Mouse (Mus musculus): ENCODE measurements around the gene Brms1l.
"Not testable (repeated sequence)": the region's sequence is repeated elsewhere in the genome, so short reads cannot be mapped to it uniquely, and the experiment has no call there.

The Brms1l gene

DNA sequence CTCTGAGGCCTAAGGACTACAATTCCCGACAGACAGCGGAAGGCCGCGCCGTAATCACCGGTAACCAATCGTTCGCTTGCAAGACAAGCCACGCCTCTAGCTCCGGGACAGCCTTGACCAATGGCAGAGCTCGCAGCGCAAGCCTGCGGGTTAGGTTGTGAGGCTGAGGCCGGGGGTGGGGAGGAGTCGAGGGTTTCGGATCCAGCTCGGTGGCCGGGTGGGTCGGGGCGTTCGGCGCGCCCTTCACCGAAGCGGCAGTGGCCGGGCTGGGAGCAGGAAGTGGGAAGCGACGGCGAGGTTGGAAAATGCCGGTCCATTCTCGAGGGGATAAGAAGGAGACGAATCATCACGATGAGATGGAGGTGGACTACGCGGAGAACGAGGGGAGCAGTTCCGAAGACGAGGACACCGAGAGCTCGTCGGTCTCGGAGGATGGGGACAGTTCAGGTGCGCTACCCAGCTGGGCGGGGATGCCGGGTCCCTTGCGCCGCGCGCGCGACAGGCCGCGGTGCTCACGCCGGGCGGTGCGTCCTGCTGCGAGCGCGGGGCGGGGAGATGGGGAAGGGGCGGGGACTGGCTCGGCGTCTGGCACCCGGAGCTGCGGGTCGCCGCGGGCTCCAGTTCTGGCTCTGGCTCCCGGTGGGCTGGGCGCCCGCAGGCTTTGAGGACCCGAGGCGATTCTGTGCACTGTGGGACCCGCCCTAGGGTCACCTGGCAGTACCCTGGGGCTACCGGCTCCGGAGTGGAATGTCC is at the start of gene Brms1l:
Gene Brms1l (plus strand): TSS at position 126 of the 753 bp plus-strand sequence.
- DNase-seq (ENCODE audit: low read depth, low spot score), result peak; percentile 97

DNA sequence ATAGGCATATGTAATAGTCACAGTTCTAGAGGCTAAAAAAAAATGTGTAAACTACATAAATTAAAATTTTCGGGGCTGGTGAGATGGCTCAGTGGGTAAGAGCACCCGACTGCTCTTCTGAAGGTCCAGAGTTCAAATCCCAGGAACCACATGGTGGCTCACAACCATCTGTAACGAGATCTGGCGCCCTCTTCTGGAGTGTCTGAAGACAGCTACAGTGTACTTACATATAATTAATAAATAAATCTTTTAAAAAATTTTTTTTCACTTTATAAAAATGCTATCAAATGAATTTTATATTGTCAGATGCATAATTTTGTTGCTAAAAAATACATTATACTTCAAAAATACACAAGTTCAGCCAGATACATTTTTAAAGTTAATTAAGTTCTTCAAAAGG is 41.6 kb upstream of the Brms1l start:
- DNase-seq (ENCODE audit: low read depth, low spot score), result not testable (repeated sequence)

- no peak for DNase-seq (ENCODE audit: low read depth, low spot score)
These were observed 39.0 kb upstream of the Brms1l start for GRCm38 (mm10) chr12:55797103-55797502.

DNA sequence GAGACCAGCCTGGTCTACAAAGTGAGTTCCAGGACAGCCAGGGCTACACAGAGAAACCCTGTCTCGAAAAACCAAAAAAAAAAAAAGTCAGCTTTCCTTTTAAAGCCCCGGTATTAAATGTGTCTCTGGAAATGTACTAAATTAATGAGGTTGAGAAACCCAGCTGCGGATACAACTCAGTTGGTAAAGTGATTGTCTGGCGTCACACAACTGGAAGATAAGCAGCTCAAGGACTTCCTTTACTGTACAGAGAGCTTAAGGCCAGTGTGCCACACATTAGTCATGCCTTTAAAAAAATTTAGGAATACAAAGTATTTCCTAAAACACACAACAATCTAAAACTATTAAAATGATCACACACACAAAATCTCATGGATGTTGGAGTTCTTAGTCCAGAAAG is 37.4 kb upstream of the Brms1l start:
- DNase-seq (ENCODE audit: low read depth, low spot score), result no peak

DNA sequence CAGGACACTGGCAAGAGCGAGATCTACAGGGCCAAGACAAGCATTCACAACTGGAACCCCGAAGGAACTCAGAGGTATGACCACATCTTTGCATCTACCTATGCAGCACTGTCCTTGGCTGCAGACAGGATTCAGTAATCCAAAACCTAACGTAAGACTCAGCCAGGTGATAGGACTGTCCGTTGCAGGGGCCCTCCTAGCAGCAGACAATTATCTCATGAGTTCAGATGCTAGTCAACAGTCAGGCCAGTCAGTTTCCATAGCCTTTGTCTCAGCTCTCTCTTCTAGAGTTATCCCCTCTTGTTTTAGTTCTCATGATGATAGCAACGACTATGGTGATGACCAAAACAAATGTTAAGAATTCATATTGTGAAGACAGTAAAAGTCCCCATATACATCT is 36.0 kb upstream of the Brms1l start:
- DNase-seq (ENCODE audit: low read depth, low spot score), result no peak

DNA sequence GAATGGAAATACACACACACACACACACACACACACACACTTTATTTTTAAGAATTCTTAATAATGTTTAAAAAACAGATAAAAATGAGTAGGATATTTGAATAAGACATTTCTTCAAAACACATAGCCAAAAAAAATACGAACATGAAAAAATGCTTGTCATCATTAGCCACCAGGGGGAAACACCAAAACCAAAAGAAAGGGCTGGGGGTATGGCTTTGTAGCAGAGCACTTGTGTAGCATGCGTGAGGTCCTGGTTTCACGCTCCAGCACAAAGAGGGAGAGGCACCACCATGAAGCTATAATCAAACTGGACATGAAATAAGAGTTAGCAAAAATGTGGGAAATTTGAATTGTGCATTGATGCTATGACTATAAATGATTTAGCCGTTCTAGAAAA is 35.0 kb upstream of the Brms1l start:
- DNase-seq (ENCODE audit: low read depth, low spot score), result no peak

GRCm38 (mm10) chr12:55805035-55805434 is 31.1 kb upstream of the Brms1l start:
- no peak for DNase-seq (ENCODE audit: low read depth, low spot score)

- DNase-seq (ENCODE audit: low read depth, low spot score), result no peak
These were observed 19.6 kb upstream of the Brms1l start for GRCm38 (mm10) chr12:55816488-55816887.

DNA sequence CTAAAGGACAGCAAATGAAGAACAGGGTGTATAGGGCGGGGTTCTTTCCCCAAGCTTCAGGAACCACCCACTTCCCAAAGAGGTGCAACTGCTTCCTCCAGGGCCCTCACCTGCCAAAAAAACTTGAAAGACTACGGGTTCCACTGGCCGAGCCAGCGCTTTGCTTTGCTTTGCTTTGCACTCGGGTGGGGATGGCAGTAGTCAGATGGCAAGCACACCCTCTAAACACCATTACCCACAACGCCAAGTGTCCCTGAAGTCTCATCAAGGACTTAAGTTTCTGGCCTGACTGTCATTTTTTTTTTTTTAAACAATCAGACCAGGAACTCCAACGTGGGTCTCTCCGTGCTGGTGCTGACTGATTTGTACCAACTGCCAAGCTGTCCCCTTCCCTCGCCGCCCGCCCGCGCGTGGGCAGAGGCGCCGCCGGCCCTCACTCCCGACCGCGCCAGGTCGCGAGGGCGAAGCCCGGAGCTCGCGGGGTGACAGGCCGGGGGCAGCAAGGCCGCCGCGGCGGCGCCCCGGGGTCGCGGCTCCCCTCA is 15.9 kb upstream of the Brms1l start:
- DNase-seq (ENCODE audit: low read depth, low spot score), result peak; percentile 38

DNA sequence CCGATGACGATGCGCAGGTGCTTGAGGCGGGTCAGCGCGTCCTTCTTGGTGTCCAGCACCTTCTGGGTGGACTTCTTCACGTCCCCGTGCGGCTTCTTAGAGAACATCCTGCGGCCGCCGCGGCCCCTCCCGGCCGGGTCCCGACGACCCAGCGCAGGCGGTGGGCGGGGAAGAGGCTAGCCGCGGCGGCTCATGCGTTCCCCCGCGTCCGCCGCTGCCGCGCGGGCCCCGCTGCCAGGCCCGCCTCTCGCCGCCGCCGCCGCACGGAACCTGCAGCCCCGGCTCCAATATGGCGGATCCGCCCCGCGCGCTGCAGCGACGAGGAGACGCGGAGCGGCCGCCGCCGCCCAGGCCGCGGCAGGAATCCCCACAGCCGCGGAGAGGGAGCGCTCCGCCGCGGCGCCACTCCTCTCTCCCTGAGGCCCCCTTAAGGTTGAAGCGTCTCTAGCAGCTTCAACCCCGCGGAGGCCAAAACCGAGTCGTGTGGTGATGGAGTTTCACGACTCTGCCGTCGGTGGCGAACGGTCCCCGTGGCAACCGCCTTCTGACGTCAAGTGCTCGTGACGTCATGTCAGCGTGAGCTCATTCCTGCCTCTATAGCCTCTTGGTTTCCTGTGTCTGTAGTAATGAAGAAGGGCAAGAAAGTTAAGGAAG is 15.3 kb upstream of the Brms1l start, which contains the start of gene Ralgapa1:
Gene Ralgapa1 (minus strand): TSS at position 507 of the 654 bp plus-strand sequence.
- DNase-seq (ENCODE audit: low read depth, low spot score), result peak; percentile 89

GRCm38 (mm10) chr12:55824027-55824426 is 12.1 kb upstream of the Brms1l start:
- DNase-seq (ENCODE audit: low read depth, low spot score), result no peak

- DNase-seq (ENCODE audit: low read depth, low spot score), result no peak
These were observed 10.6 kb upstream of the Brms1l start for GRCm38 (mm10) chr12:55825537-55825936.

DNA sequence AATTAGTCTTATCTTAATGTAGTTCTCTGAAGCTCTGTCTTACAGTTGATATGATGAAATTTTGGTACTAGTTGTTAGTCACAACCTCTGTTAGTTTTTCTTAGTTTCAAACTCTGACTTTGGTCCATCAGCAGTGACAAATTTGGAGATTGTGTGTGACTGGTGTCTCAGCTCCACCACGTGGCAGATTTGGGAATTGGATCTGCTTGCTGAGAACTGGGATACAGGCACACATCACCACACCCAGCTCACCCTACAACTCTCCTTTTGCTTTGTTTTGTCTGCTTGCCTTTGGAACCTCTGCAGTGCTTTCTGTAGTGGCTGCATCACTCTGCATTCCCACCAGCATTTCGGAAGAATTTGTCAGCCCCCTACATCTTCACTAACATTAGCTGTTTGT is 5.0 kb upstream of the Brms1l start:
- peak; percentile 45 for DNase-seq (ENCODE audit: low read depth, low spot score)

DNA sequence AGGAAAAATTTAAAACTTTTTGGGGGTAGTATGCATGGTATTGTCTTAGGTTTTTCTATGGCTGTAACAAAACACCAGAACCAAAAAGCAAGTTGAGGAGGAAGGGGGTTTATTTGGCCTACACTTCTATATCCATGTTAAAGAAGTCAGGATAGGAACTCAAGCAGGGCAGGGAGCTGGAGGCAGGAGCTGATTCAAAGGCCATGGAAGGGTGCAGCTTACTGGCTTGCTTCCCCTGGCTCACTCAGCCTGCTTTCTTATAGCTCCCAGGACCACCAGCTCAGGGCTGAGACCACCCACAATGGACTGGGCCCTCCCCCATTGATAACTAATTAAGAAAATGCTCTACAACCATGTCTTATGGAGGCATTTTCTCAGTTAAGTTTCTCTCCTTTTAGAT is 3.2 kb upstream of the Brms1l start:
- DNase-seq (ENCODE audit: low read depth, low spot score), result no peak

DNA sequence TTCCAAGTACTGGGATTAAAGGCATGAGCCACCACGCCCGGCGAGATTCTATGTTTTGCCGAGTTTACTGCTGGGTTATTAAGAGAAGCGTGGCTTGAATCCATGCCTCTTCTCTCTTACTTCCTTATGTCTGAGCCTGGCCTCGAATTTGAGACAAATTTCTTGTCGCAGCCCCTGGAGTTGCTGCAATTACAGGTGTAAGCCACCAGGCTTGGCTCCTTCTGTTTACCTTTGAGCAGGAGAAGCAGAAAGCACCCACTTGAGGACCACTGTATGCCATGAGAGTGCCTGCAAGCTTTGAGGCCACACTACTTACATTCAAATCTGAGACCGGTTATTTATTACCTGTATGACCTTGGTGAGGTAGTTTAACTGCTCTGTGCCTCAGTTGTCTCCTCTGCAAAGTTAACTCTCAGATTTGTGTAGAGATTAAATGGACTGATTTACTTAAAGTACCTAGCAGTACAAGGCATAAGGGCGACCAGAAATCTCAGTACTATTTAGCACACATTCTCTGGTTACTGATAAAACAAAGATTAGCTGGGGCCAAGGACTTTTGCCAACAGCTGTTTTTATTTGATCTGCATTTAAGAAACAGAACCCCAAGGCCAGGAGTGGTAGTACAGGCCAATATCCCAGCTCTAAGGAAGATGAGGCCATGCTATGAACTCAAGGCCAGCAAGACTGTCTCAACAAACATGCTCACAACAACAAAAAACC is 2.1 kb upstream of the Brms1l start:
- DNase-seq (ENCODE audit: low read depth, low spot score), result no peak

DNA sequence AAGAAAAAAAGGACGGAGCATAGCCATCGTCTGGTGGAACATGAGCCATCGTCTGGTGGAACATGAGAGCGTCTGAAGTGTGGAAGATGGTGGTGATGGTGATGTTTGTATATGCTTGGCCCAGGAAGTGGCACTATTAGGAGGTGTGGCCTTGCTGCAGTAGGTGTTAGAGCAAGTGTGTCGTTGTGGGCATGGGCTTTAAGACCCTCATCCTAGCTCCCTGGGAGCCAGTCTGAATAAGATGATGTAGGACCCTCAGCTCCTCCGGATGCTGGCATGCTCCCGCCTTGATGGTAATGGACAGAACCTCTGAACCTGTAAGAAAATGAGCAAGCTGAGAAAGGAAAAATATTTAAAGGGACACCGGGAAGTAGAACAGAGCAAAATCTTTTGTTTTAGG is 1.2 kb upstream of the Brms1l start:
- no peak for DNase-seq (ENCODE audit: low read depth, low spot score)

- no peak for DNase-seq (ENCODE audit: low read depth, low spot score)
These were observed 296 bp upstream of the Brms1l start for GRCm38 (mm10) chr12:55835857-55836198.

GRCm38 (mm10) chr12:55837495-55837894 is 1.4 kb downstream of the Brms1l start:
- no peak for DNase-seq (ENCODE audit: low read depth, low spot score)

DNA sequence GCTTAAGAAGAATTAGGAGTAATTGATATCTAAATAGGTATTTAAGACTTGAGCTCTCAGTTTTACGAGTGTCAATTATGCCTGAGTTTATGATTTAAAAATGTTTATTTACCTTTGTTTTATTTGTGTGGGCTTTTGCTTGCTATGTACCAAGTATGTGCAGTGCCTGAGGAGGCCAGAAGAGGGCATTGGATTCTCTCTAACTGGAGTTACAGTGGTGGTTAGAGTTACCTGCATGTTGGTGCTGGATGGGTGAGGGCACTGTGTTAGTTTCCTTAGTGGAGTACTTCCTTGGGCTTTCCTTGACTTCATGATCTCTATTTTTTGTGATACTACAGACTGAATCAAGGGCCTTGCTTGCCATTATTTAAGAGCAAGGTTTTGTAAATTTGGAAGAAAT is 10.6 kb downstream of the Brms1l start:
- no peak for DNase-seq (ENCODE audit: low read depth, low spot score)

- no peak for DNase-seq (ENCODE audit: low read depth, low spot score)
These were observed 11.7 kb downstream of the Brms1l start for GRCm38 (mm10) chr12:55847851-55848250.

DNA sequence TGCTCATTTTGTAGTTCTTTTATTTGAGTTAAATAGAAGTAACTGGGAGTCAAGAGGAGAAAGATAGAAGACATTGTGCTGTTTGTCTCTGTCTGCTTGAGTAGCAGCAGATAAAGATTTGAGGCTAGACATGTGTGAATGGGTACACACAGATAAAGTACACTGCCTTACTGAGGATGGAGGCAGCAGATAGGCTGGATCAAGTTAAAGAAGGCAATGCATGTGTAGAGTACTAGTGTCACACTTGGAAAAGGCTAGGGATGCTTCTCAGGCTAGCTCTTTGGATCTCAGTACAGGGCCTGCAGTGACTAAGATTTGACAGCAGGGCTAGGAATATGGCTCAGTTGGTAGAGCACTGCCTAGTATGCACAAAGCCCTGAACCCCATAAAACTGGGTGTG is 14.5 kb downstream of the Brms1l start:
- DNase-seq (ENCODE audit: low read depth, low spot score), result no peak

All from skeletal muscle tissue, adult 2 months (tissue).